Mouse (Mus musculus): ENCODE results near the gene Olfr930. TPM values are rescaled to one million over a fixed set of nuclear protein-coding genes. Genes with fewer than 3 reads are reported as not detected.

The Olfr930 gene
- not detected for total RNA-seq (2021)
- long read RNA-seq, result 0 reads

GRCm38 (mm10) chr9:38929509-38929908, at the start of gene Olfr930:
TSS of gene Olfr930 (plus strand) at chr9:38929809.
- no peak for DNase-seq (ENCODE audit: low spot score in 2 of 2)

- DNase-seq (ENCODE audit: low spot score in 2 of 2), result peak in 1 of 2 experiments; percentile 12
Measured at GRCm38 (mm10) chr9:38953401-38954123, 24.0 kb downstream of the Olfr930 start.

GRCm38 (mm10) chr9:38954124-38954416, 24.5 kb downstream of the Olfr930 start:
- no peak for DNase-seq (ENCODE audit: low spot score in 2 of 2)

- DNase-seq (ENCODE audit: low spot score in 2 of 2), result no peak
Measured at GRCm38 (mm10) chr9:38972013-38972412, 42.4 kb downstream of the Olfr930 start, which contains the start of gene Olfr933. TSS of gene Olfr933 (plus strand) at chr9:38972313.

Other genes with a start within 250 kb of the Olfr930 start
- not detected for gene Olfr919, start 226.1 kb upstream of the Olfr930 start, total RNA-seq (2021)
- gene Vwa5a, start 211.5 kb upstream of the Olfr930 start, total RNA-seq (2021), result 10 to 100 TPM in 1 of 2 experiments, 1 to 10 TPM in 1; 9.3 to 12.0 TPM
- gene Olfr920, start 177.5 kb upstream of the Olfr930 start, total RNA-seq (2021), result not detected
- gene Olfr921, start 156.7 kb upstream of the Olfr930 start, total RNA-seq (2021), result not detected
- gene Olfr922, start 115.2 kb upstream of the Olfr930 start, total RNA-seq (2021), result not detected
- not detected for gene Olfr923, start 103.3 kb upstream of the Olfr930 start, total RNA-seq (2021)
- not detected for gene Olfr924, start 85.4 kb upstream of the Olfr930 start, total RNA-seq (2021)
- gene Olfr26, start 74.7 kb upstream of the Olfr930 start, total RNA-seq (2021), result not detected
- gene Olfr926, start 52.7 kb upstream of the Olfr930 start, total RNA-seq (2021), result not detected
- gene Olfr933, start 42.5 kb downstream of the Olfr930 start, total RNA-seq (2021), result not detected
- gene Olfr934, start 58.5 kb downstream of the Olfr930 start, total RNA-seq (2021), result not detected
- gene Olfr935, start 69.9 kb downstream of the Olfr930 start, total RNA-seq (2021), result not detected
- not detected for gene Olfr146, start 93.6 kb downstream of the Olfr930 start, total RNA-seq (2021)
- gene Olfr937, start 135.1 kb downstream of the Olfr930 start, total RNA-seq (2021), result not detected
- not detected for gene Olfr938, start 149.1 kb downstream of the Olfr930 start, total RNA-seq (2021)
- gene Olfr27, start 198.3 kb downstream of the Olfr930 start, total RNA-seq (2021), result not detected
- not detected for gene Olfr943, start 236.5 kb downstream of the Olfr930 start, total RNA-seq (2021)